Mouse (Mus musculus) MEL (cell line): ENCODE data around the gene E130114P18Rik.

Source experiments
- CTCF ChIP-seq, 3 experiments: IDR thresholded peaks in 2 of 3; conservative IDR thresholded peaks in 1 of 3; 2 replicates each; pipeline ENCODE4 v1.5.1; 2011 to 2012; ENCODE audit warnings: low read length in 3 of 3, low read depth in 2 of 3, mild to moderate bottlenecking in 2 of 3, improper control_type of control experiment in 1 of 3, inconsistent platforms in 1 of 3, mixed read lengths in 1 of 3, moderate library complexity in 1 of 3; ENCODE audit not compliant: control insufficient read depth in 1 of 3, insufficient read depth in 1 of 3, poor library complexity in 1 of 3, severe bottlenecking in 1 of 3
- E2F4 ChIP-seq: IDR thresholded peaks from 2 replicates; pipeline ENCODE4 v1.6.1; 2011; ENCODE audit warnings: low read depth, low read length, improper control_type of control experiment, borderline replicate concordance
- JUND ChIP-seq: IDR thresholded peaks from 2 replicates; pipeline ENCODE4 v1.6.1; 2011; ENCODE audit warnings: low read depth, mild to moderate bottlenecking, improper control_type of control experiment, low read length
- MAFK ChIP-seq: IDR thresholded peaks from 2 replicates; pipeline ENCODE4 v1.6.1; 2011; ENCODE audit warnings: low read depth, mild to moderate bottlenecking, low read length, improper control_type of control experiment, borderline replicate concordance
- POLR2AphosphoS2 ChIP-seq: IDR thresholded peaks from 2 replicates; pipeline ENCODE4 v1.6.1; 2011; ENCODE audit warnings: low read length, improper control_type of control experiment
- RAD21 ChIP-seq: IDR thresholded peaks from 2 replicates; pipeline ENCODE4 v1.6.1; 2011; ENCODE audit warnings: mild to moderate bottlenecking, low read depth, low read length, improper control_type of control experiment
- TAL1 ChIP-seq: IDR thresholded peaks from 2 replicates; pipeline ENCODE4 v1.6.1; 2012; ENCODE audit warnings: mild to moderate bottlenecking, inconsistent platforms, low read length, moderate library complexity, mixed read lengths
- UBTF ChIP-seq: IDR thresholded peaks from 2 replicates; pipeline ENCODE4 v1.6.1; 2012; ENCODE audit warnings: low read depth, mild to moderate bottlenecking, inconsistent platforms, low read length, improper control_type of control experiment, moderate library complexity, borderline replicate concordance; ENCODE audit not compliant: insufficient read depth

DNA sequence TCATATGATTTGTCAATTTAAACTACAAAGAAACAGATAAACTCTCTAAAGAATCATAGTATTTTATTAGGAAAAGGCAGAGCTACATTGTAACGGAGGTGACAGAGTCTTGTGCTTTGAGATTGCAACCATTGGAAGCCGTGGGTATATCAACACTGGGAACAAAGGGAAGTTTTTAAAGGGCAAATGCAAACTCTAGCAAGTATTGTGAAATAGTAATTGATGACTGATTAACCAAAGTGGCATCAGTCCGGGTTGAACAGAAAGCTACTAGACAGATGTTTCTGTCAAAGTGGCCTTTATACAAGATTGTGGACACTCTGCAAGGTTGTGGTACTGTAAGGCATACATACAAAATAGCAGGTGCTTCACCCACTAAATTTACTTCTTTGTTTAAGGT lies 162.8 kb downstream of the E130114P18Rik start:
- TF ChIP-seq CTCF (IDR thresholded peaks at IDR 0.05 in 2 of 3, conservative IDR thresholded peaks at IDR 0.05 in 1 of 3; ENCODE audit: control insufficient read depth in 1 of 3, insufficient read depth in 1 of 3, low read depth in 2 of 3, low read length in 3 of 3, poor library complexity in 1 of 3, severe bottlenecking in 1 of 3) = no peak
- TF ChIP-seq POLR2AphosphoS2 = no peak
- TF ChIP-seq E2F4 = no peak
- no peak for TF ChIP-seq MAFK
- TF ChIP-seq RAD21 = no peak
- no peak for TF ChIP-seq UBTF
- no peak for TF ChIP-seq TAL1
- no peak for TF ChIP-seq JUND
